Mouse (Mus musculus): ENCODE measurements at regions not wholly inside any gene's neighbourhood (a gene's known extent, or its start where the extent isn't known, plus 50 kb on each side); places are given as distances from the start of the nearest gene placed in this dataset.

DNA sequence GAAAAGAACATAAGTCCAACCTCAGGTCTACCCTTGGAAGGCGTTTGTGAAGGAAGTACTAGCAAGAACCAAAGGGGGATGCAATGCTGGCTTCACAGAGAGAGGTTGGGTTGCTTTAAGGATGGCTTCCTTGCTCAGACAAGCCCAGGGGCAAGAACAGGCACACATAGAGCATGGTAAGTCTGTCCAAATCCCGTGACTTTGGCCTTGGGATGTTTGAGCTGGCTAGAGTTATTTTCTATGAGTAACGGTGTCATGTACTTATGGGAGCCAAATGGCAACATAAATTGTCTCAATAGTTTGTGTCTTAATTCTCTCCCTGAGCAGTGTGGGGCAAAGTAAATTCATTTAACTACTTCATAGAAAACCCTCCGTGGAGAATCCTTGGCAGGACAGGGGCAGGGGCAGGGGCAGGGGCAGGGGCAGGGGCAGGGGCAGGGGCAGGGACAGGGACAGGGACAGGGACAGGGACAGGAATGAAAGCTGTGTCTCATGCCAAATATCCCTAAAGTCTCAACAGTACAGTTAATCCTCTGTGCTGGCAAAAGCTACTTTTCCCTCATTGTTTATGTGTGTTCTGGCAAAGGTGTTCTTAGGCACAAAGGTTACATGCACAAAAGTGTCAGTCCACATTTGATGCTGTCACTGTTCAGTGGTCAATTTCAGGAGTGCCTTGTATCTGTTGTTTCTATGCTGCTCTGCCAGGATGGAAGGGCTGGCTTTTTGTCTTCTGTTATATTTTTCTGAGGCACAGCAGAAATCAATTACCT is 167.7 kb downstream of the Ifng start:
- Histone ChIP-seq H3K36me3 (ENCODE audit: control insufficient read depth, insufficient read depth, low read length) (no peaks in the 10 kb centered on the region), H3K4me3 (ENCODE audit: extremely low read depth, insufficient read depth, insufficient read length) (no peak overlapping the region), H3K4me1 (ENCODE audit: control insufficient read depth, insufficient read depth, insufficient read length) (no peaks in the 10 kb centered on the region), H3K27me3 (ENCODE audit: control insufficient read depth, insufficient read depth, low read length) (no peaks in the 10 kb centered on the region), H3K27ac (ENCODE audit: insufficient read depth, low read length) (no peak overlapping the region)
- DNase-seq (ENCODE audit: low read depth in 1 of 2, low spot score in 2 of 2): no peak
- 80% methylated on average over 4 of the region's 4 CpGs for WGBS
- TF ChIP-seq POLR2A (IDR thresholded peaks at IDR 0.05; ENCODE audit: low read depth, low read length) (no peak), CTCF (IDR thresholded peaks at IDR 0.05; ENCODE audit: extremely low read depth, insufficient read depth, insufficient read length, insufficient replicate concordance) (no peak)

DNA sequence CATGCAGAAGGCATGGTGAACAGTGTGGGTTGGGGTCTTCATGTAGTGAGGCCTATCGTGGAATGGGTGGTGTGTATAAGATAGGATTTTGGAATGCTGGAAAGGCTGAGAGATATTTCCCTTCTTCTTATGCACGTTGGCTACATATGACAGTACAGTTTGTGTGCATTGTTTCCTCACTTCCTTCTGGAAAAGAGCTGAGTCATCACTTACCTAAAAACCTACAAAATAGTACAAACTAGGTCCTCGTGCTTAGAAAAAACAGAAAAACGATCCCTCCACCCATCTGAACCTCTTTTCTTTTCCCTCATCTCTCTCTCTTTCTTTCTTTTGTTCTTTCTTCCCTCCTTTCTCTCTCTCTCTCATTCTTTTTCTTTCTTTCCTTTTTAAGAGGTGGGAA is 168.3 kb downstream of the Ifng start:
- Histone ChIP-seq H3K4me3 (ENCODE audit: extremely low read depth, insufficient read depth, insufficient read length) (no peak overlapping the region), H3K27ac (ENCODE audit: insufficient read depth, low read length) (no peak overlapping the region), H3K36me3 (ENCODE audit: control insufficient read depth, insufficient read depth, low read length) (no peaks in the 10 kb centered on the region), H3K4me1 (ENCODE audit: control insufficient read depth, insufficient read depth, insufficient read length) (no peaks in the 10 kb centered on the region), H3K27me3 (ENCODE audit: control insufficient read depth, insufficient read depth, low read length) (no peaks in the 10 kb centered on the region)
- no peak for TF ChIP-seq POLR2A (IDR thresholded peaks at IDR 0.05; ENCODE audit: low read depth, low read length)
- TF ChIP-seq CTCF (IDR thresholded peaks at IDR 0.05; ENCODE audit: extremely low read depth, insufficient read depth, insufficient read length, insufficient replicate concordance): no peak
- DNase-seq (ENCODE audit: low read depth in 1 of 2, low spot score in 2 of 2): no peak
- WGBS: 33% methylated on average over 4 of the region's 4 CpGs

- TF ChIP-seq CTCF (IDR thresholded peaks at IDR 0.05; ENCODE audit: extremely low read depth, insufficient read depth, insufficient read length, insufficient replicate concordance) (no peak), POLR2A (IDR thresholded peaks at IDR 0.05; ENCODE audit: low read depth, low read length) (no peak)
- Histone ChIP-seq H3K27ac (ENCODE audit: insufficient read depth, low read length) (no peak overlapping the region), H3K4me3 (ENCODE audit: extremely low read depth, insufficient read depth, insufficient read length) (no peak overlapping the region), H3K27me3 (ENCODE audit: control insufficient read depth, insufficient read depth, low read length) (no peaks in the 10 kb centered on the region), H3K36me3 (ENCODE audit: control insufficient read depth, insufficient read depth, low read length) (no peaks in the 10 kb centered on the region), H3K4me1 (ENCODE audit: control insufficient read depth, insufficient read depth, insufficient read length) (no peaks in the 10 kb centered on the region)
- WGBS: 54% methylated on average over 7 of the region's 7 CpGs
- DNase-seq (ENCODE audit: low read depth in 1 of 2, low spot score in 2 of 2): no peak
These were observed 170.1 kb downstream of the Ifng start for GRCm38 (mm10) chr10:118610868-118611461.

DNA sequence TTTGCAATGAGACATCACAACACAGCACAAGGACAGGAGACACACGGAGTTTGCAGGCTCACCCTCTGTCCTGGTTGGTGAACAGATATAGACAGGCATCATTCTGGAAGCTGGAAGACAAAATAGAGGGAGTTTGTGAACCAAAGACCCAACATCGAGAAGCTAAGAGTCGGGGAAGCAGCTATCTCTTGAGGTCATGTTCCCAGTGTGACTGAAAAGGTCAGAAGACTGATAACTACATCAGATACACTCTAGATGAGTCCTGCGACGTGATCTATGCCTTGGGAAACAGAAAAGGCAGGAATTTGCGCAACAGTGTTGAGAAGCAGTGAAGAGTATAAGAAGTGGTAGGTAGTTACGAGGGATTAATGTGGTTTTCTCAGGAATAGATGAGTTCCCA is 171.2 kb downstream of the Ifng start:
- no peaks in the 10 kb centered on the region for H3K27me3 ChIP-seq (ENCODE audit: control insufficient read depth, insufficient read depth, low read length)
- DNase-seq (ENCODE audit: low read depth in 1 of 2, low spot score in 2 of 2): no peak
- H3K4me1 ChIP-seq (ENCODE audit: control insufficient read depth, insufficient read depth, insufficient read length): no peaks in the 10 kb centered on the region
- TF ChIP-seq POLR2A (IDR thresholded peaks at IDR 0.05; ENCODE audit: low read depth, low read length): no peak
- TF ChIP-seq CTCF (IDR thresholded peaks at IDR 0.05; ENCODE audit: extremely low read depth, insufficient read depth, insufficient read length, insufficient replicate concordance): no peak
- H3K36me3 ChIP-seq (ENCODE audit: control insufficient read depth, insufficient read depth, low read length): no peaks in the 10 kb centered on the region
- no peak overlapping the region for H3K4me3 ChIP-seq (ENCODE audit: extremely low read depth, insufficient read depth, insufficient read length)
- 86% methylated on average over 7 of the region's 7 CpGs for WGBS
- no peak overlapping the region for H3K27ac ChIP-seq (ENCODE audit: insufficient read depth, low read length)

GRCm38 (mm10) chr10:118613056-118613695 is 172.3 kb downstream of the Ifng start:
- Histone ChIP-seq H3K4me3 (ENCODE audit: extremely low read depth, insufficient read depth, insufficient read length) (no peak overlapping the region), H3K27ac (ENCODE audit: insufficient read depth, low read length) (no peak overlapping the region), H3K27me3 (ENCODE audit: control insufficient read depth, insufficient read depth, low read length) (no peaks in the 10 kb centered on the region), H3K4me1 (ENCODE audit: control insufficient read depth, insufficient read depth, insufficient read length) (no peaks in the 10 kb centered on the region), H3K36me3 (ENCODE audit: control insufficient read depth, insufficient read depth, low read length) (no peaks in the 10 kb centered on the region)
- TF ChIP-seq POLR2A (IDR thresholded peaks at IDR 0.05; ENCODE audit: low read depth, low read length) (no peak), CTCF (IDR thresholded peaks at IDR 0.05; ENCODE audit: extremely low read depth, insufficient read depth, insufficient read length, insufficient replicate concordance) (no peak)
- no peak for DNase-seq (ENCODE audit: low read depth in 1 of 2, low spot score in 2 of 2)
- 91% methylated on average over 14 of the region's 14 CpGs for WGBS

DNA sequence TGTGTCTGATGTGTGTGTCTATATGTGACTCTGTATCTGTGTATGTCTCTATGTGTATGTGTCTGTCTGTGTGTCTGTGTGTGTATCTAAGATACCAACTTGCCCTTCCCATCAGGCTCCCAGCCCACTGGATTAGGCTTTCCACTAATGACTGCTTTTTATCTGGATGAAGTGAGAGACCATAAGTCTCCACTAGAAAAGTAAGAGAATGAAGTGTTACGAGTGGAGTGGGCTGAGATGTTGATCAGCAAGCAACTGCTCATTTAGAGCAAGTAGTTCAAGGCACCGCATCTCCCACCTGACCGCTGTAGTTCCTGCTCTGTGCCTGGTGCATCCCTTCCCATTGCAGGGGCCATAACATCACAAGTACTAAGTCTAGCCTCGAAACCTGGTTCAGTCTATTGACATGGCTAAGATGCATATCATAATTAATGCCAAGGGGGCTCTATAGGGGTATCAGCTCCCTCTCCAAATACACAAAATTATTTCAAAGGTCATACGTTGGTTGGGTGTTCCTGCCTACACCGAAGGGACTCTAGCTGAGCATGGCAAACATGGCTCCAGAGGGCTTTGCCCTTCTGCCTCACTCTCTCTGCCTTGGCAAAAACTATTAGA is 173.5 kb downstream of the Ifng start:
- TF ChIP-seq POLR2A (IDR thresholded peaks at IDR 0.05; ENCODE audit: low read depth, low read length) (no peak), CTCF (IDR thresholded peaks at IDR 0.05; ENCODE audit: extremely low read depth, insufficient read depth, insufficient read length, insufficient replicate concordance) (no peak)
- H3K27ac ChIP-seq (ENCODE audit: insufficient read depth, low read length): no peak overlapping the region
- 88% methylated on average over 6 of the region's 6 CpGs for WGBS
- DNase-seq (ENCODE audit: low read depth in 1 of 2, low spot score in 2 of 2): no peak
- H3K4me1 ChIP-seq (ENCODE audit: control insufficient read depth, insufficient read depth, insufficient read length): no peaks in the 10 kb centered on the region
- no peaks in the 10 kb centered on the region for H3K36me3 ChIP-seq (ENCODE audit: control insufficient read depth, insufficient read depth, low read length)
- H3K4me3 ChIP-seq (ENCODE audit: extremely low read depth, insufficient read depth, insufficient read length): no peak overlapping the region
- no peaks in the 10 kb centered on the region for H3K27me3 ChIP-seq (ENCODE audit: control insufficient read depth, insufficient read depth, low read length)
